Mouse (Mus musculus): ENCODE measurements around the gene Trub1.
A peak's percentile ranks its signal among the peaks of the same experiment; 100 is the strongest.

DNA sequence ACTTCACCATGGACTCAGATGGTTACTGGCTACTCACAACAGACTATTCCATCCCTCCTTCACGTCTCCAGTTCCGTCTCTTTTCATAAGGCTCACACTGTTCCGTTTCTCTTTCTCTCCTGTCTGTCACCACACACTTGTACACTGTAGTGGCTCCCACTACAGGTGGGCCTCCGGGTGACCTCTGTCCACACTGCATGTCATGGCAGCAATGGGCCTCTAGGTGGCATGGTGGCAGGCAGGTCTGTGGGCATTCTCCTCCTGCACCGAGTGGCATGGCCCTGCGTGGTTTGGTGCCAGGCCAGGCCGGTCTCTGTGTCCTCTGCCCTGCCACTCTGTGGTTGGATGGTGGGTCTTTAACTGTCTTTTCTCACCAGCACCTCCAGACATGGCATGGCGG lies 30.1 kb downstream of the Trub1 start:
- TF ChIP-seq CTCF (IDR thresholded peaks at IDR 0.05; ENCODE audit: extremely low read depth, insufficient read depth, low read length): peak; percentile 55
- no peak for TF ChIP-seq POLR2A (IDR thresholded peaks at IDR 0.05; ENCODE audit: extremely low read depth, insufficient read depth, low read length)

All from cortical plate, adult 2 months (tissue).